Mouse (Mus musculus): ENCODE measurements around the gene Sgca. TPM values are rescaled to one million over a fixed set of nuclear protein-coding genes. Genes with fewer than 3 reads are reported as not detected.
"Not testable (repeated sequence)": the region's sequence is repeated elsewhere in the genome, so short reads cannot be mapped to it uniquely, and the experiment has no call there.

The Sgca gene
- total RNA-seq (2021), result under 1 TPM; 0.95 to 0.99 TPM
- long read RNA-seq, experiment 1, result 0 reads
- long read RNA-seq, experiment 2, result 0 reads

GRCm38 (mm10) chr11:94976199-94976598, at the start of gene Sgca:
TSS of gene Sgca (minus strand) at chr11:94976327.
- no peak for DNase-seq (ENCODE audit: low spot score in 2 of 2)

GRCm38 (mm10) chr11:95025227-95026012, 49.3 kb upstream of the Sgca start:
- DNase-seq (ENCODE audit: low spot score in 2 of 2), result no peak

- DNase-seq (ENCODE audit: low spot score in 2 of 2), result peak in 1 of 2 experiments; percentile 62
Observed at GRCm38 (mm10) chr11:95024439-95025184, 48.5 kb upstream of the Sgca start.

- no peak for DNase-seq (ENCODE audit: low spot score in 2 of 2)
Observed at GRCm38 (mm10) chr11:95023481-95023880, 47.4 kb upstream of the Sgca start.

GRCm38 (mm10) chr11:95022237-95022992, 46.3 kb upstream of the Sgca start:
- no peak for DNase-seq (ENCODE audit: low spot score in 2 of 2)

- DNase-seq (ENCODE audit: low spot score in 2 of 2), result no peak
Observed at GRCm38 (mm10) chr11:95015484-95015883, 39.4 kb upstream of the Sgca start.

- DNase-seq (ENCODE audit: low spot score in 2 of 2), result no peak
Observed at GRCm38 (mm10) chr11:95012487-95012886, 36.4 kb upstream of the Sgca start.

- DNase-seq (ENCODE audit: low spot score in 2 of 2), result no peak
Observed at GRCm38 (mm10) chr11:95012075-95012474, 35.9 kb upstream of the Sgca start.

GRCm38 (mm10) chr11:95011416-95011815, 35.3 kb upstream of the Sgca start:
- no peak for DNase-seq (ENCODE audit: low spot score in 2 of 2)

GRCm38 (mm10) chr11:95010841-95011403, 34.8 kb upstream of the Sgca start:
- not testable (repeated sequence) for DNase-seq (ENCODE audit: low spot score in 2 of 2)

GRCm38 (mm10) chr11:95010141-95010739, 34.1 kb upstream of the Sgca start:
- peak in 1 of 2 experiments; percentile 57 for DNase-seq (ENCODE audit: low spot score in 2 of 2)

- DNase-seq (ENCODE audit: low spot score in 2 of 2), result peak; percentile 80 to 83
Observed at GRCm38 (mm10) chr11:95009629-95010014, 33.5 kb upstream of the Sgca start, which contains the start of gene Samd14. TSS of gene Samd14 (plus strand) at chr11:95009879.

GRCm38 (mm10) chr11:95008661-95009628, 32.8 kb upstream of the Sgca start:
- peak in 1 of 2 experiments; percentile 50 for DNase-seq (ENCODE audit: low spot score in 2 of 2)

- no peak for DNase-seq (ENCODE audit: low spot score in 2 of 2)
Observed at GRCm38 (mm10) chr11:95007418-95007817, 31.3 kb upstream of the Sgca start.

GRCm38 (mm10) chr11:95006525-95007219, 30.5 kb upstream of the Sgca start:
- DNase-seq (ENCODE audit: low spot score in 2 of 2), result peak in 1 of 2 experiments; percentile 75

- DNase-seq (ENCODE audit: low spot score in 2 of 2), result no peak
Observed at GRCm38 (mm10) chr11:95006038-95006437, 29.9 kb upstream of the Sgca start.

GRCm38 (mm10) chr11:95004937-95005198, 28.7 kb upstream of the Sgca start:
- DNase-seq (ENCODE audit: low spot score in 2 of 2), result no peak

GRCm38 (mm10) chr11:95004136-95004936, 28.2 kb upstream of the Sgca start:
- no peak for DNase-seq (ENCODE audit: low spot score in 2 of 2)

Data from layer of hippocampus, postnatal 14 days (tissue).